Mouse (Mus musculus) layer of hippocampus, adult 8-10 months (tissue): ENCODE results near the gene Lamb3. TPM values are rescaled to one million over a fixed set of nuclear protein-coding genes. Genes with fewer than 3 reads are reported as not detected.
A peak's percentile ranks its signal among the peaks of the same experiment; 100 is the strongest.

ENCODE experiments used
- DNase-seq, 2 experiments: peaks; one replicate each; pipeline ENCODE4 v3.0.0; 2022; ENCODE audit warnings: low spot score in 2 of 2
- total RNA-seq, 4 experiments: library from RNA; stranded (reverse); gene quantifications; 2 replicates each; pipeline ENCODE4 v1.2.4; 2022

The Lamb3 gene
- total RNA-seq, 4 experiments from 2014 or later, result 0.70 to 2.4 (median 1.5) TPM

DNA sequence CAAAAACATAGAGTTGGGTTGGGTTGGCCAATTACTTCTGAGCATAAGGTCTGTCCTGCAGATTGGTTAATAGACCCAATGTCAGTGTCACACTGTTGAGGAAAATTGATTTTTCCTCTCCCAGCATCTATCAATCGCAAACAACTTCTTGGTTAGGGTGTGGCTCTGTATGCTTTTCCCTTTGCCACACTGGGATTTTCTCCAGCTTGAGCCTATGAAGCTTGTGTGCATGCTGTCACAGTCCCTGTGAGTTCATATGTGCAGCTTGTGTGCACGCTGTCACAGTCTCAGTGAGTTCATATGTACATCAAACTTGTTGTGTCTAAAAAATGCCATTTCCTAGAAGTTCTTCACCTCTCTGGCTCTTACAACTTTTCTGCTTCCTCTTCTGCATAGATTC, 99.3 kb downstream of the Lamb3 start:
- no peak for DNase-seq

DNA sequence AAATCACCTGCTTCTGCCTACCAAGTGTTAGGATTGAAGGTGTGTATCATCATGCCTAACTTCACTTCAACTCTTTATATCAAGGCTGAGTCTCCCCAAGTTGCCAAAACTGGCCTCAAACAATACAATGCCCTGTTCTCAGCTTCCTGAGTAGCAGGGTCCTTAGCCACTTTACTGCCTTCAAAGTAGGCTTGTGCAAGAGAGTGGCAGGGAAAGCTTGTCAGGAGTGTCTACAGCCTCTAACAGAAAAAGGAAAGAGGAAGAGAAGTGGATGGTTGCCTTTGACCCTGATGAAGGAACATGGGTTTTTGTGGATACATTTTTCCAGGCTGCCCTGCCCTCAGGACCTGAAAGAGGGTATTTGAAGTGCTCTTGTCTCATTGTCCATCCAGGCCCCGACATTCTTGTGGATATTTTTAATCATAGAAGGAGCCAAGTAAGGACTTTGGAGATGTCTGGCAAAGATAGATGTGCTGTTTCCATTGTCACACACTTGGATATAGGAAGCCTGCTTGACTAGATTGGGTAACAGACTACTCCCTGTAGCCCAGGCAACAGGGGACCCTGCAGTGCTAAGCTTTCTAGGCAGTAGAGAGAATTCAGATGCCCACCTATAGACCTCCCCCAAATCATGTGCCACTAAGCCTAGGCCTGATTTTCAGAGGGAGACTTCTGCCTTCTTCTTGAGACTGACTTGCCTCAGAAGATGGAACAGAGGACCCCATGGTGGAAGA, 102.5 kb downstream of the Lamb3 start:
- DNase-seq, result no peak

DNA sequence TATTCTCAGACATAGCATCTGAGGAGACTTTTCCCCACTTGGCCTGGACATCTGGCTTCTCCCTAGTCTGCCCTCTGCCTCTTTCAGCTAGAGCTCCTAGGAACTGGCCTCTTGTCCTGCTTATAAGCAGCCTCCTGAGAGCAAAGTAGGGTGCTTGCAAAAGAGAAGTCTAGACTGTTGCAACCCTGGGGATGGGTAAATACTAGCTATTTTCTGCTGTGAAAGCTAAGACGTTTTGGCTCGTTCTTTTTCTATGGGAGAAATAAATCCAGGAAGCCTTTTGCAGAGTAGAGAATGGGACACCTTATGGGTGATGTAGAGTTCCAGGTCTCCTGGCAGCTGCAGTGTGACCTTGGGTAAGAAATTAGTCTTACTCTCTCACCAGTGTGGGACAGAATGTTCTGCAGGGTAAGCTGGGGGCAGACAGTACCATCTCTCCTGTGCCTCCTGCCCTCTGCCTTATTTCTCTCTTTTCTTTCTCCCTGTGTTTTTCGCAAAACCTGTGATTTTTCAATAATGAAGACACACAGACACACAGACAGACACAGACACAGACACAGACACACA, 103.1 kb downstream of the Lamb3 start:
- DNase-seq, result no peak

DNA sequence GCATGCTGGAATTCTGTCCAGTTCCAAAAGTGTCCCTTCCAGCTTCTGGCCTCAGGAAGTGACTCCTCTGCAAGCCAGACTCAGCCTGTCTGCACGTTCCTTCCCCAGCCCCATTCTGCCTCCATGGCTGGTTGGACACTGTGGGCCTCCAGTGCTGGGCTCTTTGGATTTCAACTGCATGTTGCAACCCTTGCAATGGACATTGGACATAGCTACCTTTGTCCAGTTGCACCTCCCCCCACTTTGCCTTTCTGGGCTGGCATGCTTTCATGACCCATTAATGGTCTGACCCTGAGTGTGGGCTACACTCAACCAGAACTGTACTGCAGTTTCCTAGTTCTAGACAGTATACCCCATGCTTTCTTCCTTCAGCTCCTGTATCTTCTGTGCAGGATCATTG, 104.1 kb downstream of the Lamb3 start:
- DNase-seq, result no peak

DNA sequence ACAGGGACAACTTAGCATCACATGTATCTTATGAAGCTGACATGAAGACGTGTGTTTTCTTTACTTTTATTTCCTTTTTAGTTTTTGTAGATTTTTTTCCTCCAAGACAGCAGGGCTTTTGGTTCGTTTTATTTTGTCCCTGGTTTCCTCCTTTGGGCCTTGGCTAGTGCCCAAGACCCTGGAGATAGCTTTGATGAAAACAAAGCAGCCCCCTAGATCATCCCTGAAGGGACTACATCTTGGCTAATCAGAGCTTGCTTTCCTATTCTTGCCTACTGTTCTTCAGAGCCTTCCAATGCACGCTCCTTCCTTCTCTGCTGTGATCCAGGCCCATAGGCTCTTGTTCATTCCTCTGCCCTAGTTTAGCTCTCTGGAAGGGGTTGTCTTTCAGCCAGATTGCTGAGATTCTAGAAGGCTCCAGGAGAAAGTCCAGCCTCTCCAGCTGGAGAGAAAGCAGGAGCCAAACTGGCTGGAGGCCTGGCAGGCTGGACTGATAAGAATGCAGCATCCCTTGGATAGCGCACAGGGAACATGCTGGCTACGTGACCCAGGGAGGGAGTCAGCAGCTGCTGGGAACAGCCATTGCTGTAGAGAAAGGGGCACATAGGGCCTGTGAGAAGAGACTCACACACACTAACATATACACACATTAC, 108.3 kb downstream of the Lamb3 start:
- no peak for DNase-seq

DNA sequence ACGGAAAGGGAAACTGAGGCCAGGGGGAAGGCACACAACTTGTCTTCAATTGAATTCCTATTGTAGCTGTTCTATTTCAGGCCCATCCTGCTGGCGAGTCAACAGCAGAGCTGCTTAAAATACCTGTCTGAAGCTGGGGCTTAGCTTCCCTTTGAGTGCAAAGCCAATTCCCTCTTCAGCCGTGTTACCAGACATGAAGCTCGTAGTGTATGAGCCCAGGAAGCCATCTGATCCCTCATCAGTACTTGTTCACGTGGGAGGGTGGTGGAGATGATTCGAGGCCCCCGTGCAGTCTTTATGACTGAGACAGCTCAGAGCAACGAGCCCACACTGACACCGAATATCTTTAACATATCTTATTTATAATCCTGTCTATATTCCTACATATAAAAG, 108.9 kb downstream of the Lamb3 start:
- DNase-seq, result no peak

DNA sequence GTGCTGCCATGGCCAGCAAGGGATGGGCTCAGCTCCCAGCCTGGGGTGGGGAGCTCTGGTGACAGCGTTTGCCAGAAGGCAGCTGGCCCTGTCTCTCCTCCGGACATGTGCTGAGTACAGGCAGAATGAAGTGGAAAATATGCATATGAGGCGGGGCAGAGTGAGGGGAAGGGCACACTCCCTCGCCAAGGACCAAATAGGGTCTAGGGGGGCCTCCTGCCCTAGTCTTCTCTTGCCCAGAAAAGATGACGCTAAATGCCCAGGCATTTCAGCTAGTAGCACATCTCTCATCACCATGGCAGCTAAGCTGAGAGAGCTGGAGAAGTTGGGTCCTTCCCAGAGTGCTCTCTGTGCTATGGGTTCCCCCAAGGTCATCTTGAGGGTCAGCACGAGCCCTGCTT, 109.7 kb downstream of the Lamb3 start:
- no peak for DNase-seq

DNA sequence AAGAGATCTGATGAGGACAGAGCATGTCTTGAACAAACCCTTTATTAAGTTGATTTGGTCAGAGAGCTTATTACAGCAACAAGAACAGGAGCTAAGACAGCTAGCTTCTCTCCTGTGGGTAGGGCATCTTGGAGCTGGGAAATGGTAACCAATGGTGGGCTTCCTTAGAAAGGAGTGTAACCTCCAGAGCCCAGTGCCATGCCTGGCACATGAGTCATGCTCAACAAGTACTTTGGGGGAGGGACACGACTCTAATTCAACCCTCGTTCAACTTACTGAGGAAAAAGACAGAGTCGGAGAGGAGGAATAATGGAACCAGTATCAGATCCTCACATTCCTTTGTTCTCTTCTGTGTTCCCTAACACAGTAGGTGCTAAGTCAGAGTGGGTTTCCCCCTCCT, 112.2 kb downstream of the Lamb3 start:
- DNase-seq, result no peak

DNA sequence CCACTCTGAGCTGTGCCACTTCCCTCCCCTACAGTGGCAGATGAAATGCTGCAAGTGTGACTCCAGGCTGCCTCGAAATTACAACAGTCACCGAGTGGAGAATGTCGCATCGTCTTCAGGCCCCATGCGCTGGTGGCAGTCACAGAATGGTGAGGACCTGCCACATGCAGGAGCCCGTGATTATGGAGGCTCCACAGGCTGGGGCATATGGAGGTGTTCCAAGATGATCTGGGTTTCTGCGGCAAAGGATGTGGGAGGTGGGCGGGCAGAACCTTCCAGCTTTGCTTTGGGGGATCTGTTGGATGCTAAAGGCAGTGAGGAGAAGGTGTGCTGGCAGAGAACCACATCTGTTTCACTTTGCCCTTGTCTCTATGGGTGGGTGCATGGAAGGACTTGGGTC, 112.9 kb downstream of the Lamb3 start:
- DNase-seq, result no peak

DNA sequence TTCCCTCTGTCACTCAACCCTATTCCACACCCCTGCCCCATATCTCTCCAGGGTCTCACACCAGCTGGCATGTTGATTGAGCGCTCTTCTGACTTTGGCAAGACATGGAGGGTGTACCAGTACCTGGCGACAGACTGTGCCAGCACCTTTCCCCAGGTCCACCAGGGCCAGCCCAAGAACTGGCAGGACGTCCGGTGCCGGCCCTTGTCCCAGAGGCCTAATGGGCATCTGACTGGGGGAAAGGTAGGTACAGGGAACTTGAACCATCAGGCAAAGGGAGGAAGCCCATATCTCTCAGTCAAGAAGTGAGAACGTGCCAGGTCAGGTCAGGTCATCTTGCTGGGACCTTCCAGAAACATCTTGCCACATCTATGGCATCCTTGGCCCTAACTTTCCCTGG, 116.2 kb downstream of the Lamb3 start:
- DNase-seq, result no peak

DNA sequence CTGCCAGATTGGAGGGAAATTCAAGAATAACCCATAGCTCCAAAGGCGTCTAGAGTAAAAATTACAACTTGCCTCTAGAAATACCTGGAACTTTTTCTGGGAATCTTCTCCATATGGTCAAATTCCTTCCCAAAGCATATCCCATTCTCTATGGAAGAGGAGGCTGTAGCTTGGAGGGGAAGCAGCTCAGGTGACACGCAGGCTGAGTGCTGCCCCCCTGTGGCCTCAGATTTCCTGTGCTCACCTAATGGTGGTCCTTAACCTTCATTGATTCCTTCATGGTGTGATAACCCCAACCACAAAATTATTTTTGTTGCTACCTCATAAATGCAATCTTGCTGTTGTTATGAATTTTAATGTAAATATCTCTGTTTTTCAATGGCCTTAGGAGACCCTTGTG, 116.7 kb downstream of the Lamb3 start:
- DNase-seq, result no peak

DNA sequence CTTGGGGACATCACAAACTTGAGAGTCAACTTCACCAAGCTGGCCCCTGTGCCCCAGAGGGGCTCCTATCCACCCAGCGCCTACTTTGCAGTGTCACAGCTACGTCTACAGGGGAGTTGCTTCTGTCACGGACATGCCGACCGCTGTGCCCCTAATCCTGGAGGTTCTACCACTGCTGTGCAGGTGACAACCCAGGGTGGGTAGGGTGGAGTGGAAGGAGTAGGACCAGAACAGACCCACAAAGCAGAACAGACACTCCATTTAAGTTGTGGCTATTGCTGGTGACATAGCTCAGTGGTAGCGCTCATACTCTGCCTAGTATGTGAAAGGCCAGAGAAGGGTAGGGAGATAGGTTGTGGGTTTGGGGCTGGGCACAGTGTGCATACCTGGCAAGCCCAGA, 118.4 kb downstream of the Lamb3 start:
- DNase-seq, result no peak

DNA sequence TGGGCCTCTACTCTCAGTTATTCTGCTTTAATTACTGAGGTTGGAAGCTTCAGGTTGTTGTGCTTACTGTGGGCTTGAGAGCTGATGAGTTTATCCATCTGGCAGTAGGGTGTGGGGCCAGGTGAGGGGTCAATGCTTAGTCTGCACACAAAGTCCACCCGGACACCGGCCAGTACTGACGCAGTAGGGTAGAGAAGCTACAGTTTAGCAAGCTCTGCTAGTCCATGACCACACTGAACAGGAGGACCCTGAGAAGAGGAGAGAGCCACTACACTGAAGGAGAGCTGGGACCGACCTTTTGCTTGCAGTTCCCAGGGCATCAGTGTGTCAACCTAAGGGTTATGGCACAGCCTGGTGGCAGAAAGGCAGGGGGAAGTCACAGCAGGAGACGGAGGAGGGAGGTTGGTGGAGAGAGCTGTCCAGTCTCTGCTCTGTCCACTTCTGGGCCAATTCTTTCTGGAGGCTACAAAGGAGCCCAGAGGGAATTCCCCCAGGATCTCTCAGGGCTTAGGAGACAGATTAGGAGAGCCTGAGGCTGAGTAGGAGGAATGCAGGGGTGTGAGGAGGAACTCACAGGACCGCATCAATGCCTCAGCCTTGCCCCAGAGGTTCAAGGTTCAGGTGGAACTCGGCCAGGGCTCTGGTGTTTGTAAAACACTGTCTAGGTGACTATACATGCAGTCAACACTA, 119.1 kb downstream of the Lamb3 start:
- DNase-seq, result no peak

DNA sequence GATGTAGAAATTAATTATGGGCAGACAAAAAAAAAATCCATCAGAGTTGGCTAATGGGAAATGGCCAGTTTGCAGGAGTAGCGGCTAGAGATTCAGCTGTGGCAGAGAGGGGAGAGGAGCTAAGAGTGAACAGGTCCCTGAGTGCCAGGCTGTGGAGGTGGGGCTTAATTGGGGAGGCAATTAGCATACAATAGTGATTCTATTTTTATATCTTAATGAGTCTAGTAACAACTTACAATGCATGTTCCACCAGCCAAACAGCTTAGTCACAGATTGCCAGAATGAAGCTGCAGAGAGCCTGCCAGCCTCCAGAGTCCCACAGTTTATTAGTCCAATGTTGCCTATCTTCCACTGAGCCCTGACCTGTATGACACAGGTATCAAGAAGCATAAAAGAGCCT, 119.7 kb downstream of the Lamb3 start:
- peak in 1 of 2 experiments; percentile 41 for DNase-seq

DNA sequence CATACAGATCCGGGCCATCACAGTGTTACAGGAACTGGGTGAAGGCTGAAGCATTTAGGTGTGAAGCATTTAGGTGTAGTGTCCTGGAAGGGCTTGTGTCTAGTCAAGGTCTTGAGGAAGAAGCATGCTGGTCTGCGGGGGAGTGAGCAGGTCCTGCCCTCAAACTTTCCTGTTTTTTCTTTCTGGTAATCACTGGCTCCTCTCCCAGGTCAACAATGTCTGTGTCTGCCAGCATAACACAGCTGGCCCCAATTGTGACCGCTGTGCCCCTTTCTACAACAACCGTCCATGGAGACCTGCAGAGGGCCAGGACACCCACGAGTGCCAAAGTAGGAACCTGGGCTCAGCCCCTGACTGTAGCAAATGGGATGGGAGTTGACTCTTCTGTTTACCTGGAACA, 120.2 kb downstream of the Lamb3 start:
- no peak for DNase-seq

DNA sequence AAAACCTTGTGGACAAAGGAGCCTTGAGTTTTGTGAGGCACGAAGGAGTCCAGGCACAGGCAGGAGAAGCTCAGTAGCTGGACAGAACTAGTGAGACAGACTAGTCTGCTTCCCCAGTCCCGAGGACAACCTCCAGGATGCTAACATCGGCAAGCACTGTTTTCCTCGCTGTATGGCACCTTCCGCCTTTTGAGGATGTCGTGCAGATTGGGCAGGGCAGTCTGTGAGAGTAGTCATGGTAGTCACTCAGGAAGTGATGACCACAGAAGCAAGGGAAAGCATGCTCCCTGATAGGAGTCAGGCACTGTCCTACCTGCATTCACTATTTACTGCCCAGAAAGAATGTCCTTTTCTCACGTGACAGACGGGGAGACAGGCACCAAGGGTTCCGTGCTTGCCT, 122.1 kb downstream of the Lamb3 start:
- no peak for DNase-seq

DNA sequence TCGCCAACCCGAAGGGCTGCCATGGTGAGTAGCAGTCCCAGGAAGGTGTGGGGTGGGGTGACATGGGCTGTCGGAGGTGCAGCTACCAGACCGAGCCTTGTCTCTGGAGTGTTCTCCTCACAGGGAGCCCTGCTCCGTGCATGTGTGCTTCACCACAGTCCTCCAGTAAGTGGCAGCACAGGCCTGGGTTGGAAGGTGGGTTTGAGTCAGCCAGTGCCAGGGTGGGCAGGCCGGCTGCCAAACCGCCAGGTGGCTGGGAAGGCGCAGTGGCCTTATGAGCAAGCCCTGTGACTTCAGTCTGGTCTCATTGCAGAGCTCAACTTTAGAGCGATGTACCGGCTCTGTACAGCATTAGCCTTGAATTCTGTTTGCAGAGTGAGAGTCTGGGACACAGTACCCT, 122.7 kb downstream of the Lamb3 start:
- peak; percentile 82 to 84 for DNase-seq

DNA sequence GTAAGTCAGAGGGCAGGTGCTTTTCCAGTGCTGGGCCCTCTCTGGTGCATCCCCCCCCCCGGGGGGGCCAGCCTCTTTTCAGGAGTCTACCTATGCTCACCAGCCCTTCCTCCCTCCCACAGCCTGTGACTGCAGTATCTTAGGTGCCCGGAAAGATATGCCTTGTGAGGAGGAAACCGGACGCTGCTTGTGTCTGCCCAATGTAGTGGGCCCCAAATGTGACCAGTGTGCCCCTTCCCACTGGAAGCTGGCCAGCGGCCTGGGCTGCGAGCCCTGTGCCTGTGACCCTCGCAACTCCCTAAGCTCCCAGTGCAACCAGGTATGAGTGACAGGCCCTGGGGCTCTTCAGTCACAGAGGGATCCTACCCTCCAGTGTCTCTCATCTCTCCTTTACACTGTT, 123.1 kb downstream of the Lamb3 start:
- DNase-seq, result no peak

DNA sequence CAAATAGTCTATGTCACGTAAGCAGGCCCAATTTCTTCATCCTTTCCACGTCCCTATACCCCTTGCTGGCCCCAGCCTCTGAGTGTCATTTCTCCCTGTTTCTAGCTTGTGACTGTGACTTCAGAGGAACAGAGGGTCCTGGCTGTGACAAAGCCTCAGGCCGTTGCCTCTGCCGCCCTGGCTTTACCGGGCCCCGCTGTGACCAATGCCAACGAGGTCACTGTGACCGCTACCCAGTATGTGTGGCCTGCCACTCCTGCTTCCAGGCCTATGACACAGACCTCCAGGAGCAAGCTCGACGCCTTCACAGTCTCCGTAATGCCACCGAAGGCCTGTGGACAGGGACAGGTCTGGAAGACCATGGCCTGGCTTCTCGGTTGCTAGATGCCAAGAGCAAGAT, 124.5 kb downstream of the Lamb3 start:
- DNase-seq, result no peak

DNA sequence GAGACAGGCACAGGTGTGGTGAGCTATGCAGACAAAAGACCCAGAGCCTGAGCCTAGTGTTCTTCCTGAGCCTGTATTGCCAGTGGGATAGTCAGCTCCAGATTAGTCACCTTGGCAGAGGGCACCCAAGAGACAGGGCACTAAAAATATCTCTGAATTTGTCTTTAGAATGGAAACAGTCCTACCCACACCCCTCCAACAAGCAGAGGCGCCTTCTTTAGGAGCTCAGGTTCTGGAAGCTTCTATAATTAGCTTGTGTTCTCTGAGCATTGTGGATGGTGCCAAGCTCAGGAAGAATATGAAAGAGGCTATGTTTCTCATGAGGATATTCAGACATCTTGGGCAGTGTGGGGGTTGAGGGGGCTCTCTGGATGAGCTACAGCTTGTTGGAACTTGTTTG, 125.2 kb downstream of the Lamb3 start:
- DNase-seq, result no peak

DNA sequence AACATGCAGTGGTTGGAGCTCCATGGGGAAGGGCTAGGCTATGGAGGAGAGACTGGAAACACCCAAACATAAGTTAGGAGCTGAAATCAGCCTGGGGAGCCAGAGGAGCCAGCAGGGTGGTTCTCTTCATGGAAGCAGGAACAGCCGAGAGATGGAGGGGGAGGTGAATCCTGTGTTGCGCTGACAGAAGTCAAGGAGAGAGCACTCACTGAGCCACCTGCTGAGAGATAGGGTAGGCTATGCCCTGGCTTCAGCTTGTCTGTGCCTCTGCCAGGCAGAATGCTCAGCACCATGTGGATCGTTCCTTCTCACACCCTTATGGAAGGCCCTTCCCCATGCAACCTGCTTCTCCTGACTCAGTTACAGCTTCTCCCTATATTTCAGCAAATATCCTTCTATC, 126.3 kb downstream of the Lamb3 start:
- peak in 1 of 2 experiments; percentile 4 for DNase-seq

DNA sequence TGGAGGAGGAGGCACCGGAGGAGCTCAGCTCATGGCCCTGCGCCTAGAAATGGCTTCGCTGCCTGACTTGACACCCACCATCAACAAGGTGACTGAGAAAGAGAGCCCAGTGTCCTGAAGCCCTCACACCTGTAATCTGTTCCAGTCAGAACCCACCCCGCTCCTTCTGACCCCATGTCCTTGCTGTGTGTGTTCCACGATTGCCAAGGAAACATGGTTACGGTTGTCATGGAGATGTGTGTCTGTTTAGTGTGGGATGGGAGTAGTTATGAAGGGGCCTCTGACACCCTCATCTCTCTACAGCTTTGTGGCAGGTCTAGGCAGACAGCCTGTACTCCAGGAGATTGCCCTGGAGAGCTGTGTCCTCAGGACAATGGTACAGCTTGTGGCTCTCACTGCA, 127.0 kb downstream of the Lamb3 start:
- DNase-seq, result peak in 1 of 2 experiments; percentile 15
